Mouse (Mus musculus) T-helper 17 cell (primary cell): ENCODE data around the gene Cript.

ENCODE experiments used
- in situ Hi-C, 2 experiments: fragments of 300-600 bp; cut with MboI, MseI; formaldehyde crosslinking; loops; 1 replicate in 1 of 2; 2 replicates in 1 of 2; pipeline ENCODE4 v1.15.1; 2025; ENCODE audit warnings: high pct_unique_total_duplicates in 2 of 2

Cript gene

DNA sequence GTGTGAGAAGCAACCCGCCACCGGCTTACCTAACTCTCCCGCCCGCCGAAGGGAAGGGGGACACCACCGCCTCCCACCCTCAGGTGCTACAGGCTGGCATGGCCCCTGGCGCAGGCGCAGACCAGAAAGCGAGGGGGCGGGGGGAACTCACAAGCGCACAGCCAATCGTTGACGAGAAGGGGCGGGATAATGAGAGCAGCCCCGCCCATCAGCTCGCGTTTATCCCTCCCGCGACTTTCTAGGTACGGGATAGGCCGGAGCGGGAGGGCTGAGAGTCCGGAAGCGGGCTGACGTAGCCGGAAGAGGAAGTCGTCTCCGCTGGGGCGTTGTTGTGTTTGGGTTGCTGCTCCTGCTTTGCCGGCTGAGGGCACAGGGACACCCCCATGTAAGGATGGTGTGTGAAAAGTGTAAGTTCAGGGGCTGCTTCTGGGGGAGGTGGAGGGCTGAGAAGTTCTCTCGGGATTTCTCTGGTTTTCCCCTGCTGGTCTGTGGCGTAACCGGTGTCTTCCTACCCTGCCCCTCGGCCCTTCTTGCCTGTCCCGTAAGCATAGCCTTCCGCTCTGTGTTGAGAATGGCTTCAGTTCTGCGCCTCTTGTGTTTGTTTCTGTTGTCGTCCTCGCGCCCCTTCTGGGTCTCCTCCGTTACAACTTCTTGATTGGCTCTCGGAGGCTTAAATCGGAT is at the start of gene Cript, which contains the start of gene Pigf:
Gene Cript, plus strand, starts transcription at position 282 of the 681 bp plus-strand sequence.
Gene Pigf, minus strand, starts transcription at position 138 of the 681 bp plus-strand sequence.
- in situ Hi-C loops, result loop anchor here (5.0 to 10.0 kb wide), 2 partner anchors 58 to 61 kb away; partner anchors contain the start of gene Rhoq (in 1 of the 2)

DNA sequence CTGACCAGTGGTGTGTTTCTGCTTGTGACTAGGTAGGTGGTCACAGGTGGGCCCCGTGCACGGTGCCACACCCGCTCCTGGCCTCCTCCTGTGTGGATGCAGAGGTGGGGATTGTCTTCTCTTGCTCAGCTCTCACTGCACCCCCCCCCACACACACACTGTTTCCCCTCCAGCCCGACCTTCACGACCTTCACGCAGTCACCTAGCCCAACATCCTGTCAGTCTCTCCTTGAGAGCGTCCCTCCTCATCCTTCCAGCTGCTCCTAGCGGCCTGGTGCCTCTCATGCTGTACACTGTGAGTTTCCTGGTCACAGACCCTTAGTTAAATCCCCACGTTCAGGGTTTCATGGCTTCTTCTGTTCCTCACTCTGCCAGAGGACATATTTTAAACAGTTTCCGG is 49.0 kb upstream of the Cript start:
- in situ Hi-C loops, result no loop called here

DNA sequence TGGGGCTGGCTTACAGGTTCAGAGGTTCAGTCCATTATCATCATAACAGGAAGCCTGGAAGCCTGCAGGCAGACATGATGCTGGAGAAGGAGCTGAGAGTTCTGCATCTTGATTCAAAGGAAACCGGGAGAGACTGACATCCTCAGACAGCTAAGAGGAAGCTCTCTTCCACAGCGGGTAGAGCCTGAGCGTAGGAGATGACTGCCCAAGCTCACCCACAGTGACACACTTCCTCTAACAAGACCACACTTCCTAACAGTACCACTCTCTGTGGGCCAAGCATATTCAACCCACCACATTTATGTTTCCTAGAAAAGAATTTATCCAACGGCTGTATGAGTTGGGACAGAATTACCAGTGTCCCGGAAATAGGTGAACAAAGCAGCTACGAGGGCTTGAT is 46.9 kb upstream of the Cript start:
- in situ Hi-C loops, result no loop called here

DNA sequence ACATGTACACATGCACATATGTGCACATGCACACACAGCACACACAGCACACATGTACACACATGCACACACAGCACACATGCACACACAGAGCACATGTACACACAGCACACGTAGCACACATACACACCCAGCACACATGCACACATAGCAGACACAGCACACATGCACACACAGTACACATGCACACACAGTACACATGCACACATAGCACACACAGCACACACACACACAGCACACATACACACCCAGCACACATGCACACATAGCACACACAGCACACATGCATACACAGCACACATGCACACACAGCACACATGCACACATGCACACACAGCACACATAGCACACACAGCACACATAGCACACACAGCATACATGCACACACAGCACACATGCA is 44.1 kb upstream of the Cript start:
- in situ Hi-C loops, result no loop called here

DNA sequence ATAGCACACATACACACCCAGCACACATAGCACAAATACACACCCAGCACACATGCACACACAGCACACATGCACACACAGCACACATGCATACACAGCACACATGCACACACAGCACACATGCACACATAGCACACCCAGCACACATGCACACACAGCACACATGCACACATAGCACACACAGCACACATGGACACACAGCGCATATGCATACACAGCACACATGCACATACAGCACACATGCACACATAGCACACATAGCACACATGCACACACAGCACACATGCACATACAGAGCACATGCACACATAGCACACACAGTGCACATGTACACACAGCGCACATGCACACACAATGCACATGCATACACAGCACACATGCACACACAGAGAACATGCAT is 43.6 kb upstream of the Cript start:
- in situ Hi-C loops, result no loop called here

DNA sequence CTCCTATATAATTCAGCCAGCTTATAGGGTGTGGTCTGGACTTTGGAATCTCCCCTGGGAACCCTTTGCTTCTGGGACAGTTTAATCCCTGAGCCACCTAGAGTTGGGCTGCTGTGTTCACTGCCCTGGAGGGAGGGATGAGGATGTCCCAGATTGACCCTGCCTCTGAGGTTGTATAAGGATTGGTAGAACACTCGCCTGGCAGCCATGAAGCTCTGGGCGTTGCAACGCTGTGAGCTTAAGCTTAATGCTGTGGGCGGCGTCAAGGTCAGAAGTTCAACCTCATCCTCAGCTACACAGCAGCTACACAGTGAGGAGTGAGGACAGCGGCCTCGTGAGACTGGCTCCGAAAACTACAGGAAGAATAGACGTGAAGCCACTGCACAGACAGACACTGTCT is 42.9 kb upstream of the Cript start:
- in situ Hi-C loops, result no loop called here

DNA sequence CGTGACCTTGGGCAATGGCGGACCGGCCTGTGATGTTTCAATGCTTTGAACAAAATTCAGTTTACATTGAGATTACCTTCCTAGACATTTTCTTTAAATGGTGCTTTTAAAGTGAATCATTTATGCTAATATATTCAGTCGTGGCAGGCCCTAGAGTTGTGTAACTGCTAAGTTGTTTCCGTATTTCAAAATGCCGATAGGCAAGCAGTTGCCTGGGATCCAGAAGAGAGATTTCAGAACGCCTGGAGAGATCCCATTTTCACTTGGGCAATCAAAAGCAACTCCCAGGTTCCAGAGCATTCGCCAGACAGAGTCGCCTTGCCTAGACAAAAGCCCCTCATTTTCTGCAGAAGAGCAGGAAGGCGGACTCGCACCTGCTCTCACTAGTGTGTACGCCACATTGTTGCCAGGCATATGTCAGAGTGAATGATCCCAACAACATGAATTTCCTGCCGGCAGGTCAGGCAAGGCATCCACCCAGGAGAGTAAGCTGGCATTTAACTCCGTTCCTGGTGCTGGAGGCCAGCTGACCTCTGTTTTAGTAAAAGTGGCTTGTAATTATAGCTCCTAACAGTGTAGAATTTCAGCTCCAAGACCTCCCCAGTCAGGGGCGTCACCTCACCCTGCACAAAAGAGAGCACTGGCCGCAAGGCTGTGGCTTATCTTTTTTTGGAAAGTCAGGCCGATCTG is 38.8 kb upstream of the Cript start:
- in situ Hi-C loops, result no loop called here

DNA sequence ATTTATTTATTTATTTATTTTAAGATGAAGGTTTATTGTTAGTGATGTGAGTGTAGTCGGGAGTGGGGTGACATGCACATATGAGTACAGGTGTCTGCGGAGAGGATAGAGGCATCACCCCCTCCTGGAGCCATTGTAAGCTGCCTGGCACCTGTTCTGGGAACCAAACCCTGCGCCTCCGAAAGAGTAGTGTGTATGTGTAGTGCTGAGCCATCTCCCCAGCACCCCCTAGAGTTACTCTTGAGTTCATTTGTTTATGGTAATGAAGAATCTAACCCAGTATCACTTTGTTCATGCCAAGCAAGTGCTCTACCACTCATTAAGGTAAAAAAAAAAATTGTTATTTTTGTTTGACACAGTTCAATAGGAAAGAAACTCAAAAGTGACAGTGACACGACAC is 37.2 kb upstream of the Cript start:
- in situ Hi-C loops, result no loop called here

DNA sequence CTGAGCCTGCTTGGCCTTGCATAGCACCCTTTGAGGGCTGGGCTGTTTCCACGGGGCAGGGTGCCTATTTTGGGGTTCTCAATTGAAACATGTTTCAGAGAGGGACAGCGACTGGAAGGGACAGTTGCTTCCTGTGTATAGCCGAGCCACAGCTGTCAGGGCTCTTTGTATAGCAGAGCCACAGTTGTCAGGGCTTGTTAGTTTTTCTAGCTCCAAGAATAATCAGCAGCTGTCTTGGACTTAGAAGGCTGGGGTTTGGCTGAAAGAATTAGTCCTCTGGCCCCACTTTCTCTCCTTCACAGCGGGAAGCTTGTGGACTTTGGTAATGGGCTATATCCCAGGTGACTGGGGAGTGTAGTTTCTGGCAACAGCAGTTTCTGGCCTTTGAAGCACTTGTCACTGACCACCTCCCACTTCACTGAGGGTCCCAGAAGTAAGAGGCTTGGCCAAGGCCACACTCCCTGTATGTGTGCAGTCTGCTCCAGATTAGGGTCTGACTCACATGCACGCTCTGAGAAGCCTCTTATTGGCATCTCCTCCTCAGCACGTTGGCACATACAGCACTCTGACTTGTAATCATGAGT is 36.7 kb upstream of the Cript start:
- in situ Hi-C loops, result no loop called here

DNA sequence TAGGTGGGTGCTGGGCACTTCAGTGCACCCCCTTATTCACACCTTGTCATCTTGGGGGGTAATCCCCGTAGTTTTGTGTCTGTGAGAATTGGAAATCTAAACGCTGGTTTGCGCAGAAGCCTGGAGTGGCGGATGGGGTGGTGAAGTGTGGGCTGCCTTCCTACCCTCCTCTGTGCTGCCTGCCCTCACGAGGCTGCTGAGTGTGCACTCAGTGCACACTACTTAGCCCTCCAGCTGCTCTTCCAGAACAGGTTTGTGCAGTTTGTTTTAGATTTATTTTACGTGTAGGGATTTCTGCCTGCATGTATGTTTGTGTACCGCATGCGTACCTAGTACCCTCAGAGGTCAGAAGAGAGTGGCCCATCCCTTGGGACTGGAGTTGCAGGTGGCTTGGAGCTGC is 34.0 kb upstream of the Cript start:
- in situ Hi-C loops, result loop anchor here in 1 of 2 experiments (5.0 kb wide), 1 partner anchor 74 kb away; the partner anchor contains the start of gene Tmem247

DNA sequence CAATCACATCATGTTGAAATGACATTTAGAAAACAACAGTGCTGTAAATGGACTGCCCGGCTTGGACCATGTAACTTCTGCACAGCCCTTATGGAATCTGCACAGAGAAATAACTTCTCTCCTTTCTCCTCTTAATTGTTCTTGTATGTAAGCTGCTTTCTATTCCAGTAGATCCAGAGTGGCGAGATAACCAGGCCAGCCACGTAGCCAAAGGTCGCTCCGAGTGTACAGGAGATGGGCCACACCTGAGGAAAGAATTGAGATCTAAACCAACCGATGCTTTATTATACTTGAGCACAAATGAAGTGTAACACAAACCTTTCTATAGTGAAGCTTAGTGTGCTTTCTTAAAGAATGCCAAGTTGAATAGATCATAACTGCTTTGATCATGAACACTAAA is 28.0 kb upstream of the Cript start:
- in situ Hi-C loops, result no loop called here

DNA sequence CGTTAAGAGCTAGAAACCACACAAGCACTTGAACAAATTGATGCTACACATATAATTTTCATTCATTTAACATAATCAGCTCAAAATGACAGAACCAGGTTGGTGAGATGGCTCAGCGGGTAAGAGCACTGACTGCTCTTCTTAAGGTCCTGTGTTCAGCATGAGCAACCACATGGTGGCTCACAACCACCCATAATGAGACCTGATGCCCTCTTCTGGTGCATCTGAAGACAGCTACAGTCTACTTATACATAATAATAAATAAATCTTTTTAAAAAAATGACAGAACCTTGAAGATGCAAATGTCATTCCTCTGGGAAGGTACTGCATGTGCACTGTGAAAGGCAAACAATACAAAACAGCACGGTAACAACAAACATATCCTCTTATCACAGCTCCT is 16.4 kb upstream of the Cript start:
- in situ Hi-C loops, result loop anchor here in 1 of 2 experiments (5.0 kb wide), 1 partner anchor 92 kb away; the partner anchor contains the start of gene Tmem247

DNA sequence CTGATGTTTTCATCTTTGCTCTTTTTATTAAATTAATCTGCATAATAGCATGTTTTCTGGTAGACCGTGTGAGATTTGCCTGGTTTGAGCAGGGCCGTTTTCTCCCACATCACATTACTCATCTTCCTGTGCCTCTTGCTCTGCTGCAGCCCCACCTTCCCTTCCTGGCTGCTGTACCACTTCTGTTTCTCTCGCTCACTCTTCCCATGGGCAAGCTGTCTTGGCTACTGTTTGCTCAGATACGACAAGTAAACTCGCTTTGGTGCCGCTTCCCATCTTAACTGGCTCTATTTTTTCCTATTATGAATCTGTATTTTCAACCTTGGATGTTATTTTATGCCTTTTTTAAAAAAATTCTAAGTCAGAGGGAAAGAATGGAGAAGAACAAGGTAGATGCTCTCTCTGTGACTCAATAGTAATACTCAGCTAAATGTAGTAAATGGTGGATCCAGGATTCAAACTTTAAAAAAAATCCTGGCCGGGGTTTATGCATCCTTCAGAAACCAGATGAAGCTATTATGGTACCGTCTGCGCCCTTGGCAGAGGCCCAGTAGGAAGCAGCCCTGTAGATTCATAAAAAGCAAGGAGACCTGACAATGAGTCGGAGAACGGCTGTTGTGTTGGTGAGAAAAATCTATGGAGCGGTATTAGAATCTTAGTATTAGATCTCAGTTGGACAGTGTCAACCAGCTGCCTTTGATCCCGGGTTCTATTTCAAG is 13.9 kb upstream of the Cript start:
- in situ Hi-C loops, result loop anchor here in 1 of 2 experiments (5.0 kb wide), 1 partner anchor 36 kb away; no protein-coding TSS in a partner anchor

DNA sequence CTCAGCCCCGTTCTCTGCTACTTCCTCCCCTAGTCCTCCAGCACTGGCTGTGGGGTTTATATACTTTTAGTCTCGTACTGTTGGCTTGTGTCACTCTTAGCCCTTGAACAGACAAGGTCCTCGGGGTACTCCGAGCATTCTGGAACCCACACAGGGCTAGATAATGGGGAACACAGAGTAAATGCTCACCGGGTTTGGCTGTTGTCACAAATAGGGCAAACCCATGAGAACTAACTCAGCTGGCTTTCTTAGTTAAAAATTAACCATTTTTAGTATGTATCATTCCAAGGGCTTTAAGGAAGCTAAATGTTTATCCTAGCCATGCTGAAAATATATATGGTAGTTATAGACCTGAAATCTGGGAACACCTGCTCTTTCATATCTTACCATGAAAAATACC is 5.7 kb upstream of the Cript start:
- in situ Hi-C loops, result loop anchor here in 1 of 2 experiments (10.0 kb wide), 1 partner anchor 55 kb away; the partner anchor contains the start of gene Rhoq

DNA sequence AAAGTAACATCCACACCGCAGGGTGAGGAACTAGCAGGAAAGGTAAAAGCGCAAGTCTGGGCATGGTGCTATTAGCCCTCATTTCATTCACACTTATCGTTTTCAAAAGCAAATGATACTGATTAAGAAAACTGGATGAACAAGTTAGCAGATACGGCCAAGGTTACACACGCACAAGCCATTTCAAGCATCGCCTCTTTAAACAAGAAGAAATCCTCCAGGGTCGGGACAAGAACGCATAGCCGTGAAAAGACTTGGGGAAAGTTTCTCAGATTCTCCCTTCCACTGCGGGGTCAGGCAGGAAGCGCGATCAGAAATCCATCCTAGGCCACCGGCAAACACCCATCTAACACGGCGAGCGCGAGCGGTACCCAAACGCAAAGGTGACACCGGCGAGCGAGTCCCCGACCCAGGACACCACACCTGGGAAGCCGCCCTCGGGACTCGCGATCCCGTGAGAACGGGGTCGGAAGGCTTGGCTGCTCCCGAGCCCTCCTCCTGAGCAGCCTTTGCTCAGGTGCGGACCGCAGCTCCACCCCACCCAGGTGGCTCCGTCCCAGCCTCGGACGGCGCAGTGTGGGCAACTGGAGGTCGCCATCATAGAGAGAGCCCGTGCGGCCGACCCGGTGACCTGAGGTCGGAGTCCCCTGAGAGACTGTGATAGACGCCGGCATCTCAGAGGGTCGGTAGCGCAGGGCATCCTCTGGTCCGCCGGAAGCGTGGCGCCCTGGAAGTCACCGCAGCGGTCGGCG is 683 bp upstream of the Cript start:
- in situ Hi-C loops, result loop anchor here (5.0 to 10.0 kb wide), 2 partner anchors 57 to 60 kb away; partner anchors contain the start of gene Rhoq (in 1 of the 2)

DNA sequence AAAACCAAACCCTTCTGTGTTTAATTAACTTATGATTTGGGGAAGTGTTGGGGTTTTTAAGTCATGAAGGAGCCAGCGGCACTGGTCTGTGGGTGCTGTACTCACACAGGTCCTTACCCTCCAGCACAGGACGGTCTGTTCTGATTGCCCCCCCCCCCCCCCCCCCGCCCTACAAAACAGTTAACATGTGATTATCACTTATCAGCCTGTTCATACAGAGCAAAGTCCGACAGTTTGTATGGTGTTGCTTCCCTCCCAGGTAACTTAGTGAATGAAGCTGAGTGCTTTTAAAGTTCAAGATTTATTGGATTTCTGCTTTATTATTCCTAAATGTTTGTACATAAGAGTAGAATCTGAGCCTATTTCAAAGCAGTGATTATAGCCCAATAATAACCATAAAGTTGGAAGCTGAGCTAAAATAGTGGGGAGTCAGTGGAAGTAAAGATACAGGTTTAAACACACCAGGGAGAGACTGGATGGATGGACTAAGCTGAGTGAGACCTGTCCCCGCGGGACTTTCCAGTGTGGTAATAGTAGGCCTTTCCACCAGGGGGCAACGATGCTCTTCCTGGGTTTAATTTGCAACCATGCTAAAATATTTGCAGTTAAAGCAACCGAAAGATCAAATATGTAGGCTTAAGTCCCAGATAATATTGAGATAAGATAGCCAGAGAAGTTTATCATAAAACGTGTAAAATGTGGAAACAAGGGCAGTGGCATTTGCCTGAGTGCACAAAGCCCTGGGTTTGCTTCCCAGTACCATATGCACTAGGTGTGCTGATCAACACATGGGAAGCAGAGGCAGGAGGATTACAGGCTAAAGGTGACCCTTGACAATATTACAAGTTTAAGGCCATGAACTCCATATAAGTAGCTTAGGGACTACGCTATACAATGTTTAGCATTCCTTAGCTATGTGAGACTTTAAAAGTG is 11.1 kb downstream of the Cript start:
- in situ Hi-C loops, result no loop called here

DNA sequence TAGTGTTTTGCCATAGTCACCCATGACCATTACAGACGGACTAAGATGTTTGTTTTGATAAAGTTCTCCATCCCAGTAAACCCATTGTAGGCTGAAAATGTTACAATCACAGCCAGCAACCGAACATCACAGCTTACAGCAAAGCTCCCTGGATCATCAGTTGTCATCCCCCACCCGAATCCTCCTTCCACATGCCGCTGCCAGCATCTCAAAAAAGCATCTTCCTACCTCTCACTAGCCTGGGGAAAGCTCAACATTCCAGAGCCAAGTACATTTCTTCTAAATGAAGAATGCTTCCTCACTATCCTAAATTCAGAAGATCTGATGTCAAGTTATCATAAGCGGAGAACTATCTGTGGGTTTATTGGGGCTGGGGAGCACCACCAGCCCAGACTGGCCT is 13.1 kb downstream of the Cript start:
- in situ Hi-C loops, result no loop called here

DNA sequence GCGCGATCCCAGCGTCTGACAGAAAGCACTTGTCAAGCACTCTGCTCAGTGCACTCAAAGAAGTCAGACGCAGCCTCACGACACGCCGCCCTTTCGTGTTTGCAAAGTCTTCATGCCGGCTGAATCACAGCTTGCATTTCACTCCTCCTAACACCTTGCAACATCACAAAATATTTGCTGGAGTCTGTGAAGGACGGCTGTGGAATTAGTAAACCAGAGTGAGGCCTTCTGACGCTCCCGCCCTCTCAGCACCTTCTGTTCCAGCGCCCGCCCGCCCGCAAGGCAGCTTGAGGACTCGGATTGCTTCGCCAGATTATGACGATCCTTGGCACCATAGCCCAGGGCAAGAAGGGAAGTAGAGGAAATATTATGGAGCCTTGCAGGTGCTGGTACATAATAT is 16.4 kb downstream of the Cript start:
- in situ Hi-C loops, result loop anchor here (5.0 kb wide), 2 partner anchors 124 to 211 kb away; partner anchors contain the start of gene Tmem247 (in 1 of the 2)

DNA sequence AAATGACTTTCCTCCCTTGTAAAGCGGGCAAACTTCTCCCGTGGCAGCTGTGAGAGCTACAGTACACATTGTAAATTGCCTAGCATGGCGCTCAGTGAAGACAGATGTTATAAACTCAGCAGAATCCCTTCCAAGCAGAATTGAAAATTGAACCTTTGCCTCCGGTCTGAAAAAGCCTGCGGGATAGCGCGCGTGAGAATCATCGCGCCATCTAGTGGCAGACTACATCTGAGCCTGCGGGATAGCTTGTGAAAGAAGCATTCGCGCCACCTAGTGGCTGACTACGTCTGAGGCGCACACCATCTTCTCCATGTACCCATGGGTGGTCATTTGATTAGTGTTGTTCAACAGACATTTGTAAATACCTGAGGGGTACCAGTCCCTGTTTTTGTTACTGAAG is 19.0 kb downstream of the Cript start:
- in situ Hi-C loops, result loop anchor here (5.0 kb wide), 2 partner anchors 127 to 208 kb away; partner anchors contain the start of gene Tmem247 (in 1 of the 2)

DNA sequence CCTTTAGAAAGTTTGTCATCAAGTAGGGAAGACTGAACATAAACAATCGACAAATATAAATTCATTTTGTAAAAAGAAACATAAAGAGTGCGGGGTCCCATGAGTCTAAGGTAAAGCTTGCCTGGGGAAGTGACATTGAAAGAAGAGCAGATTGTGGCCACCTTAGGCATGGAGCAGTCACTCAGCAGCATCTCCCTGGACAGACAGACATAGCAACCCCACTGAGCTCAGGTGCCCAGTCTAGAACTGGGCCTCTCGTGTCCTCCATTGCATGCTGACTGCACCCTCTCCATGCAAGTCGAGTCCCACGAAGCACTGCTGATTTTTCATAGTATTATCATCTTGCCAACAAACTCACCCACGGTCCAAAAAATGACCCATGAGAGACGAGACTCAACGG is 19.4 kb downstream of the Cript start:
- in situ Hi-C loops, result loop anchor here (5.0 kb wide), 4 partner anchors 32 to 528 kb away; partner anchors contain the start of gene Tmem247 (in 2 of the 2)
